Mouse (Mus musculus) embryonic fibroblast, embryonic 13.5 days (primary cell): ENCODE data around the gene Bbs5. TPM values are rescaled to one million over a fixed set of nuclear protein-coding genes. Genes with fewer than 3 reads are reported as not detected.
A peak's percentile ranks its signal among the peaks of the same experiment; 100 is the strongest.
"Not testable (repeated sequence)": the region's sequence is repeated elsewhere in the genome, so short reads cannot be mapped to it uniquely, and the experiment has no call there.

Source experiments
- H3K27ac ChIP-seq: 2 replicates; pipeline ENCODE4 v1.5.1; 2012; ENCODE audit warnings: low read length, control low read depth, inconsistent platforms; ENCODE audit not compliant: insufficient read depth
- H3K4me1 ChIP-seq: 2 replicates; pipeline ENCODE4 v1.6.1; 2011; ENCODE audit warnings: low read length; ENCODE audit not compliant: control insufficient read depth, insufficient read depth
- H3K4me3 ChIP-seq: 2 replicates; pipeline ENCODE4 v1.5.1; 2011; ENCODE audit warnings: mild to moderate bottlenecking, control low read depth, low read length; ENCODE audit not compliant: insufficient read depth
- CTCF ChIP-seq: IDR thresholded peaks from 2 replicates; pipeline ENCODE4 v1.5.1; 2011; ENCODE audit warnings: mild to moderate bottlenecking, control low read depth, low read length, moderate library complexity, borderline replicate concordance; ENCODE audit not compliant: insufficient read depth
- POLR2A ChIP-seq: IDR thresholded peaks from 2 replicates; pipeline ENCODE4 v1.6.1; 2011; ENCODE audit warnings: low read depth, mild to moderate bottlenecking, control low read depth, low read length, moderate library complexity
- polyA plus RNA-seq: library from polyadenylated mRNA; stranded (reverse); fragments of >200 nt; gene quantifications from 2 replicates; pipeline ENCODE4 v1.2.4, GENCODE M21; 2011; ENCODE audit warnings: low read depth; ENCODE audit not compliant: missing spikeins, insufficient read length

Gene Bbs5
- polyA plus RNA-seq, 1 experiment, result 19.3 TPM

DNA sequence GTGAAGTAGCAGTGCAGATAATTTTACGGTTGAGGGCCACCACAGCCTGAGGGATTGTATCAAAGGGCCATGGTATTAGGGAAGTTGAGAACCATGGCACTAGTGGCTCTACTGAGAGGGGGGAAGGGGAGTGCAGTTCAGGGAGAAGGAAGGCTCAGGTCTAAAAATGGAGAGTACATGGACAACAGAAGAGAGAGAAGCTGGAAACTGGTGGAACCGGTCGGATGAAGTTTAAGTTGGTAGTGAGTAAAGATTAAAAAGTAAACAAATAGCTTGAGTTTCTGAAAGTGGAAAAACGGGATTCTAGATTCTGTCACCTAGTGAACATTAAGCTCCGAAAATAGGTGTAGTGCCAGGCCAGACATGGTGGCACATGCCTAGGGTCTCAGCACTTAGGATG lies 16.2 kb upstream of the Bbs5 start:
- no peaks in the 10 kb centered on the region for H3K4me1 ChIP-seq
- no peak overlapping the region for H3K4me3 ChIP-seq
- no peak overlapping the region for H3K27ac ChIP-seq
- TF ChIP-seq CTCF (no peak), POLR2A (no peak)

- Histone ChIP-seq H3K4me1 (no peaks in the 10 kb centered on the region), H3K27ac (no peak overlapping the region), H3K4me3 (no peak overlapping the region)
- no peak for TF ChIP-seq CTCF
- TF ChIP-seq POLR2A, result no peak
Observed at GRCm38 (mm10) chr2:69631449-69631848, 15.5 kb upstream of the Bbs5 start.

DNA sequence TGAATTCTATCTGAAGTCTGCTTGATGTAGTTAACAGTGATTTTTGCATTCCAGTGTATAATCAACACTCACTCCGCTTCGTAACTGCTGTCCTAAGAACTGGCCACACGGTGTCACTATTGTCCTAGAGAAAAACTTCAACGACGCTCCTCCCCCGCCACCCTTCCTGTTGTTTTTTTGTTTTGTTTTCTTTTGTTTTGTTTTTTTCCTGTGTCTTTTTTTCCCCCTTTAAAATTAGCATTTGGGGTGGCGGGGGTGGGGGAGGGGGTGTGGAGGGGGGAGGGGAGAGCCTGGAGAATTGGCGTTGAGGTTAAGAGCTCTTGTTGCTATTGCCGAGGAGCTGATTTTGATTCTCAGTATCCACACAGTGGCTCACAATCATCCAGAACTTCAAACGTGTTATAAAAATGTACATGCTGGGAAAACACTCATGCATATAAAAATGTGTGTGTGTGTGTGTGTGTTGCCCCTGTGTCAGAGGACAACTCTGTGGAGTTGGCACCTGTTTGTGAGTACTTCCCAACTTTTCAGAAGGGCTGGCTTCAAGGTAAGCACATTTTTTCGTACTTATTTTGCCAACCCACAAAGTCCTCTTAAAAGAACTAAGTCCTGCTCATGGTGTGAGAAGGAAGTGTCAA lies 11.8 kb upstream of the Bbs5 start:
- Histone ChIP-seq H3K4me1 (no peaks in the 10 kb centered on the region), H3K27ac (no peak overlapping the region), H3K4me3 (peak overlapping the region; percentile 10; the same call in 1 of the 2 replicates)
- TF ChIP-seq CTCF (peak; percentile 25; the same call in 1 of the 2 replicates), POLR2A (no peak)

DNA sequence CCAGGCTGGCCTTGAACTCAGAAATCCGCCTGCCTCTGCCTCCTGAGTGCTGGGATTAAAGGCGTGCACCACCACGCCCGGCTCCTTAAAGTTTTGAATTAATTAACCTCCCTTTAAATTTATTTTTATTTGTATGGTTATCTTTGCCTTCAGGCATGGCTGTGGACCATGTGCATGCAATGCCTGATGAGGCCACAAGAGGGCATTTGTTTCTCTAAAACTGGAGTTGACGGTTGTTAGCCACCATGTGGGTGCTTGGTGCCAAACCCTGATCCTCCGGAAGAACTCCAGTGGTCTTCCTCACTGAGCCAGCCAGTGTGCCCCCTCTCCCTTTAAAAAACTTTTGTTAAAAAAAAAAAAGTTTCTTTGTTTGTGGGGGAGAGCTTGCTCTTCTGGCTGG lies 11.2 kb upstream of the Bbs5 start:
- Histone ChIP-seq H3K4me1 (no peaks in the 10 kb centered on the region), H3K4me3 (no peak overlapping the region), H3K27ac (no peak overlapping the region)
- TF ChIP-seq CTCF (no peak), POLR2A (no peak)

GRCm38 (mm10) chr2:69637989-69638388 lies 9.0 kb upstream of the Bbs5 start:
- H3K4me3 ChIP-seq, H3K4me1 ChIP-seq, H3K27ac ChIP-seq: not testable (repeated sequence)

DNA sequence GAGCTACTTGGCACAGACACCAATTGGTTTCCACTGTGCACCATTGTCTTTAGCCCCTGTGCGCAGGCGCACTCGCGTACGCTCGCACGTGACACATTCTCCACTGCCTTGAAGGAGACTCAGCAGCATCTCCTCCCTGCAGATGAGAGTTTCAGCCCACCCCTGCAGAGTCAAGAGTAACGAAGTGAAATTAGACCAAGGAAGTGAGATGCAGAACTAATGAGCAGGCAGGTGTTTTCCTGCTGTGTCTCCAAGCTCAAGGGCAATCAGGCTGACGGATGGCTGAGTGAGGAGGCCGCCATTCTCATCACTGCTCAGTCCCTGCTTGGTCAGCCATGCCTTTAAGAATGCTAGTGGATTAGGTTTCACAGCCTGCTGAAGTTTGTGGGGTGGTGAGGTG lies 6.9 kb upstream of the Bbs5 start:
- no peak for TF ChIP-seq POLR2A
- TF ChIP-seq CTCF, result no peak
- no peak overlapping the region for H3K4me3 ChIP-seq
- H3K27ac ChIP-seq, result no peak overlapping the region
- no peaks in the 10 kb centered on the region for H3K4me1 ChIP-seq

GRCm38 (mm10) chr2:69644968-69645617 lies 1.9 kb upstream of the Bbs5 start:
- peaks cover 2% of the 10 kb centered on the region; the same call in 1 of the 2 replicates for H3K4me1 ChIP-seq
- H3K27ac ChIP-seq, result no peak overlapping the region
- TF ChIP-seq POLR2A, result no peak
- no peak overlapping the region for H3K4me3 ChIP-seq

- H3K27ac ChIP-seq, result no peak overlapping the region
- no peak overlapping the region for H3K4me3 ChIP-seq
- H3K4me1 ChIP-seq, result peaks cover 2% of the 10 kb centered on the region; the same call in 1 of the 2 replicates
- no peak for TF ChIP-seq CTCF
- no peak for TF ChIP-seq POLR2A
Observed at GRCm38 (mm10) chr2:69649716-69650115, 2.7 kb downstream of the Bbs5 start.

GRCm38 (mm10) chr2:69659326-69659725 lies 12.4 kb downstream of the Bbs5 start:
- Histone ChIP-seq H3K4me1 (0 out of 2 replicates have a peak, but pooled peaks cover 2% of the 10 kb centered on the region), H3K4me3 (no peak overlapping the region), H3K27ac (no peak overlapping the region)
- no peak for TF ChIP-seq CTCF
- no peak for TF ChIP-seq POLR2A

GRCm38 (mm10) chr2:69663827-69664476 lies 17.0 kb downstream of the Bbs5 start:
- no peak overlapping the region for H3K27ac ChIP-seq
- H3K4me1 ChIP-seq, result 0 out of 2 replicates have a peak, but pooled peaks cover 2% of the 10 kb centered on the region
- H3K4me3 ChIP-seq, result no peak overlapping the region
- TF ChIP-seq CTCF, result no peak
